Mouse (Mus musculus) small intestine, adult 2 months (tissue): ENCODE data around the gene Ascl3. TPM values are rescaled to one million over a fixed set of nuclear protein-coding genes. Genes with fewer than 3 reads are reported as not detected.

Experiments
- H3K27ac ChIP-seq: fragments of 200-500 bp; 2 replicates; pipeline ENCODE4 v1.5.1; 2012; ENCODE audit warnings: low read depth, low read length, control low read depth, inconsistent platforms; ENCODE audit not compliant: insufficient read depth
- H3K27me3 ChIP-seq: fragments of 200-500 bp; 2 replicates; pipeline ENCODE4 v1.6.1; 2012; ENCODE audit warnings: mild to moderate bottlenecking, moderate library complexity, low read length, inconsistent platforms; ENCODE audit not compliant: control insufficient read depth, insufficient read depth
- H3K36me3 ChIP-seq: fragments of 200-500 bp; 2 replicates; pipeline ENCODE4 v1.6.1; 2012; ENCODE audit warnings: mild to moderate bottlenecking, low read length, control low read depth, inconsistent platforms; ENCODE audit not compliant: control insufficient read depth, insufficient read depth
- H3K4me1 ChIP-seq: fragments of 200-500 bp; 2 replicates; pipeline ENCODE4 v1.6.1; 2012; ENCODE audit warnings: low read length, inconsistent platforms, mixed read lengths; ENCODE audit not compliant: control insufficient read depth, insufficient read depth, insufficient read length
- H3K4me3 ChIP-seq: fragments of 200-500 bp; 2 replicates; pipeline ENCODE4 v1.5.1; 2012; ENCODE audit warnings: low read depth, mild to moderate bottlenecking, control low read depth, inconsistent platforms, low read length, moderate library complexity
- CTCF ChIP-seq: fragments of 200-500 bp; IDR thresholded peaks from 2 replicates; pipeline ENCODE4 v1.5.1; 2012; ENCODE audit warnings: low read depth, mild to moderate bottlenecking, control low read depth, inconsistent platforms, low read length, moderate library complexity, mixed read lengths; ENCODE audit not compliant: insufficient replicate concordance, insufficient read length; ENCODE audit errors: extremely low read depth
- POLR2A ChIP-seq: fragments of 200-500 bp; IDR thresholded peaks from 2 replicates; pipeline ENCODE4 v1.6.1; 2012; ENCODE audit warnings: low read depth, mild to moderate bottlenecking, control low read depth, inconsistent platforms, low read length, moderate library complexity
- whole genome bisulfite sequencing: fragments of 180-500 bp; shearing (Covaris S2); methylation state at CpG from one replicate; pipeline ENCODE4 v1.1.7; 2018; 5-methylcytosine and 5-hydroxymethylcytosine counted together
- polyA plus RNA-seq: library from polyadenylated mRNA; depleted of rRNA; stranded (reverse); fragments of >200 nt; gene quantifications from 2 replicates; pipeline ENCODE4 v1.2.3, GENCODE M21; 2012

Ascl3 gene
- polyA plus RNA-seq, 1 experiment = 1.0 TPM

DNA sequence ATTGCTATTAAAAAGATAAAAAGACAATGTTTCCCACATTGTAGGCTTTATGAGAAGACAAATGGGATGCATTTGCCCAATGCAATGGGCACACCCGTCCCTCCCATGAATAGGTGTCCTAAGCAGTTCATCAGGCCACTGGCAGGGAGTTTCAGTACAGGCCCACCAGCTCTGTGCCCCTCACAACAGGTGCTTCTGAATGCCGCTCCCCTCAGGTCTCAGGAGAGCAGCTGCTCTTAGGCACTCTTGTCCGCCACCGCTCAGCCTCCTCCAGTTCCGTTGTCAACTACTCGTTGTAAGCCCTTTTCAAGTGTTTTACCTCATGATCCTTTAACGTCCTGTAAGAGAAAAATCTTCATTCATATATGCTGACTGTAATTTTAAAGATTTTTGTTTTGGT lies 19.3 kb downstream of the Ascl3 start:
- H3K27ac ChIP-seq = no peak overlapping the region
- no peaks in the 10 kb centered on the region for H3K27me3 ChIP-seq
- TF ChIP-seq POLR2A = no peak
- no peak for TF ChIP-seq CTCF
- H3K4me3 ChIP-seq = no peak overlapping the region
- H3K36me3 ChIP-seq = peaks cover 17% of the 10 kb centered on the region
- WGBS = 94% methylated on average over 7 of the region's 7 CpGs
- no peaks in the 10 kb centered on the region for H3K4me1 ChIP-seq

DNA sequence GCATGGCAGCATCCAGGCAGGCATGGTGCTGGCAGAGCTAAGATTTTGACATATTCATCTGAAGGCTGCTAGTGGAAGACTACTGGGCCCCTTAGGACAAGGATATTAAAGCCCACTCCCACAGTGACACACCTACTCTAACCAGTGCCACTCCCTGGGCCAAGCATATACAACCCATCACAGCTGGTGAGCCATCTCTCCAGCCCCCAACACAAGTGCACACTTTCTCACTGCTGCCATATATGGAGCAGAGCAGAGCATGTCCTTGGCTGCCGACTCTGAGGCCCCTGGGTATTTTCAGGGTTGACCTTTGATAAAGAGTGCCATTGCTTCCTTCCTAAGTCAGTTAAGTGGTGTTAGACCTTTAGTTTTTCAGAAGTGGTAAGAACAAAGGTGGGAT lies 21.5 kb downstream of the Ascl3 start:
- Histone ChIP-seq H3K4me3 (no peak overlapping the region), H3K36me3 (peaks cover 17% of the 10 kb centered on the region), H3K4me1 (peaks cover under 1% of the 10 kb centered on the region; the same call in 1 of the 2 replicates), H3K27me3 (no peaks in the 10 kb centered on the region), H3K27ac (peak overlapping the region; percentile 2; the same call in 1 of the 2 replicates)
- TF ChIP-seq CTCF = no peak
- no peak for TF ChIP-seq POLR2A
- 33% methylated on average over 1 of the region's 1 CpGs for WGBS

DNA sequence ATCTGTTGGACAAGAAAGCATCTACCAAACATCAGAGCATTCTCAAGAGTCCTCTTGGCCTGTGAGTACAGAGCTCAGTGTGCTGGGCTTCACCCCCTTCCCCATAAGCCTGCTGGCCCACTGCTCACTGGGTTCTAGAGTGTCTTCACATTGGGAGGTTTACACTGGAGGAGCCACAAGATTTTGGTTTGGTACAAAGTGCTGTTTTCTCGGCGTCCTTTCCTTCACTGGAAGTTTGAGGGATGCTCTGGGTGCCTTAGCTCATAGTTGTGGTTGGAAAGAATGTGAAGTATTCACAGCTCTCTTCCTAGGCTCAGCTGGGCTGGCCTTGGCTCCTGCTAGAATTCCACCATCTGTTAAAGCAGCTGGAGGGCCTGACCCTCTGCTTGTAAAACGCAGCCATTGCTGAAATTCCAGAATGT lies 22.6 kb downstream of the Ascl3 start:
- Histone ChIP-seq H3K4me1 (peaks cover 5% of the 10 kb centered on the region; the same call in 1 of the 2 replicates), H3K4me3 (no peak overlapping the region), H3K36me3 (peaks cover 17% of the 10 kb centered on the region), H3K27me3 (no peaks in the 10 kb centered on the region), H3K27ac (no peak overlapping the region)
- TF ChIP-seq POLR2A = no peak
- no peak for TF ChIP-seq CTCF
- WGBS = 65% methylated on average over 3 of the region's 3 CpGs

GRCm38 (mm10) chr7:109707023-109707785 lies 24.3 kb downstream of the Ascl3 start:
- WGBS = 35% methylated on average over 4 of the region's 4 CpGs
- no peak overlapping the region for H3K27ac ChIP-seq

DNA sequence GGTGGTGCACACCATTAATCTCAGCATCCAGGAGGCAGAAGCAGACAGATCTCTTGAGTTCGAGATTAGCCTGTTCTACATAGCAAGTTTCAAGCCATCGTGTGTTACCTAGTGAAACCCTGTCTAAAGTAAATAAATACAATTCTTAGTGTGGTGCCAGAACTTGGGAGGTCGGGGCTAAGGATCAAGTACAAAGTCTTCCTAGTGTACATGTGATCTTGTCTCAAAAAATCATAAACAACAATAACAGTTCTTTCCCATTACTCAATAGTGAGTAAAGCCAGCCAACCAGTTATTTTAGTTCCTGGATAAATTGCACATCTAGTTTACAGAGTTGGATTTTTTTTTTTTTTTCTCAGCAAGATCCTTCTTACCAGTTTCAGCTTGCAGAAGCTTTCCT lies 27.1 kb downstream of the Ascl3 start:
- TF ChIP-seq POLR2A = no peak
- WGBS = 26% methylated on average over 3 of the region's 3 CpGs
- Histone ChIP-seq H3K36me3 (peaks cover 6% of the 10 kb centered on the region; the same call in 1 of the 2 replicates), H3K4me1 (peaks cover 8% of the 10 kb centered on the region; the same call in 1 of the 2 replicates), H3K4me3 (no peak overlapping the region), H3K27me3 (no peaks in the 10 kb centered on the region), H3K27ac (no peak overlapping the region)

More at GRCm38 (mm10) chr7:109707023-109707785, 24.3 kb downstream of the Ascl3 start:
- Histone ChIP-seq H3K36me3 (peaks cover 13% of the 10 kb centered on the region), H3K27me3 (no peaks in the 10 kb centered on the region), H3K4me3 (no peak overlapping the region), H3K4me1 (peaks cover 8% of the 10 kb centered on the region; the same call in 1 of the 2 replicates)
- TF ChIP-seq POLR2A (no peak), CTCF (no peak)

GRCm38 (mm10) chr7:109704016-109704377 lies 27.5 kb downstream of the Ascl3 start:
- Histone ChIP-seq H3K4me3 (peak overlapping the region; percentile 97), H3K27me3 (no peaks in the 10 kb centered on the region), H3K36me3 (peaks cover 4% of the 10 kb centered on the region; the same call in 1 of the 2 replicates), H3K4me1 (peaks cover 8% of the 10 kb centered on the region; the same call in 1 of the 2 replicates), H3K27ac (peak overlapping the region; percentile 19; the same call in 1 of the 2 replicates)
- WGBS = 2% methylated on average over 17 of the region's 17 CpGs
- TF ChIP-seq POLR2A = no peak
- no peak for TF ChIP-seq CTCF

DNA sequence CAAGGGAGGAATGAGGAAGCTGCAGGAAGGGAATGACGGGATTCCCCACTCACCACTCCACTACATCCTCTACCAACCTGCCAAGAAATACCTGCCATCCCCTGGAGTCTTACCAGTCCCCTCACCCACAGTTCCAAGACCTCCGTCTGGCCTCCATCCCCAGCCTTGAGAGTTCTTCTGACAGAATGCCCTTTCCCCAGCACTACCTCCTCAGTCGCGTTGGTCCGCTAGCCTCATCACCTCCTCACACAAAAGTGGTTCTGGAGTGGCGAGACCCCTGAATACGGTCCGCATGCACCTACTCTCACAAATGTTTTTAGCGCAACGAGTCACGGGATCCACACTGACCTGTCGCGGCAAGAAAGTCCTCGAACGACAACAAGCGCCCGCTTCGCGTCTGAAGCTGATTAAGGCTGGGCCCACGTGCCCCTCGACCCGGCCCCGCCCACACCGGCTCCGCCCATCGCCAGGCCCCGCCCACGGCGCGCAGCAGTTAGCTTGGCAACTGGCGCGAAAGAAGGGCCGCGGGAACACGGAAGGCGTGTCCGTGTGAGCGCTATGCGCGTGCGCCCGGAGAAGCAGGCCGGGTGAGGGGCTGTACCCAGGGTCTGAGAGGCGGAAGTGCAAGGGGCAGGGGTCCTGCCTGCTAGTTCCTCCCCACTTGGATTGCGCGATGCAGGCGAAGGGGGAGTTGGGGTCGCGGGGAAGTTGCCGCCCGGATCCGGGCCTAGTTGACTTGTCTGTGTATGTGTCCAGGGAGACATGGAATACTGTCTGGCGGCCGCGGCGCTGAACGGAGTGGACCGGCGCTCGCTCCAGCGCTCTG lies 28.1 kb downstream of the Ascl3 start, which contains the start of the genes St5 and Akip1:
Gene St5 (minus strand): TSS at position 416 of the 826 bp plus-strand sequence.
Gene Akip1 (plus strand): TSS at position 501 of the 826 bp plus-strand sequence.
- 0 out of 2 replicates have a peak, but pooled peaks cover 2% of the 10 kb centered on the region for H3K36me3 ChIP-seq
- peaks cover 8% of the 10 kb centered on the region; the same call in 1 of the 2 replicates for H3K4me1 ChIP-seq
- no peaks in the 10 kb centered on the region for H3K27me3 ChIP-seq
- H3K4me3 ChIP-seq = peak within 1 kb of the TSS; percentile 97
- peak within 1 kb of the TSS; percentile 19; the same call in 1 of the 2 replicates for H3K27ac ChIP-seq
- WGBS = 2% methylated on average over 61 of the region's 61 CpGs
- TF ChIP-seq POLR2A = peak; percentile 70
- TF ChIP-seq CTCF = no peak
